Mouse (Mus musculus) kidney, adult 8-10 months (tissue): Measurements from ENCODE around the gene Gif.
A peak's percentile ranks its signal among the peaks of the same experiment; 100 is the strongest.

ENCODE experiments used
- DNase-seq, 2 experiments: peaks; one replicate each; pipeline ENCODE4 v3.0.0; 2022

Gif gene

DNA sequence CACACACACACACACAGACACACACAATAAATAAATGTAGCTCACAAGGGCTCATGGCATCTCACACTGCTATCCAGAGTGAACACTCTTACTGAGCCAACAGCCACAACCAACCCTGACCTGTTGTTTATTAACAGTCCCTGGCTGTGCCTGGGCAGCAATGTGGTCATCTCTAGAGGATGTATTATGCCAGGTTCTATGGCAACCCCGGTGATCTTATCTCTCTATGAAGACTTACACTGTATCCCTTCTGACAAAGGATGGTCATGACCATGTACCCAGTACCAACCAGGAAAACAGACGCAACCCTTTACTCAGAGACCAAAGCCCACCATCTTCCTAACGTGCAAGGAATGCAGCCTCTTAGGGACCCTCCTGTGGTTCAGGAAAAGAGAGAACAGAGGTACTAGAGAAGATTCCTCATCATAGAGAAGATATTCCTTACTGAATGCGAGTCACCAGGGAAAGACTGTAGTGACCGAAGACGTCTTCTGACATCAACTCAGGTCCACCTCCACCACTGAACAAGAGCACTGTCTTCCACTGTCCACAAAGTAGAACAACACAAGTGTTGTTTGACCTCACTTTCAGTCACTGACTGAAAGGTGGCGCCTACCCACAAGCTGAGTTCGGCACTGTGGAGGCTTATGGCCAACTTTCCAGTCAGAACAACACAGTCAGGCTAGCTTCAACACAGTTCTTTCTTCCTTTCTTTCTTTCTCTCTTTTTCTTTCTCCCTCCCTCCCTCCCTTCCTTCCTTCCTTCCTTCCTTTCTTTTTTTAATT lies 53.4 kb downstream of the Gif start:
- no peak for DNase-seq

GRCm38 (mm10) chr19:11804423-11804822 lies 57.1 kb downstream of the Gif start:
- no peak for DNase-seq

- no peak for DNase-seq
Observed at GRCm38 (mm10) chr19:11807251-11807650, 59.9 kb downstream of the Gif start.

DNA sequence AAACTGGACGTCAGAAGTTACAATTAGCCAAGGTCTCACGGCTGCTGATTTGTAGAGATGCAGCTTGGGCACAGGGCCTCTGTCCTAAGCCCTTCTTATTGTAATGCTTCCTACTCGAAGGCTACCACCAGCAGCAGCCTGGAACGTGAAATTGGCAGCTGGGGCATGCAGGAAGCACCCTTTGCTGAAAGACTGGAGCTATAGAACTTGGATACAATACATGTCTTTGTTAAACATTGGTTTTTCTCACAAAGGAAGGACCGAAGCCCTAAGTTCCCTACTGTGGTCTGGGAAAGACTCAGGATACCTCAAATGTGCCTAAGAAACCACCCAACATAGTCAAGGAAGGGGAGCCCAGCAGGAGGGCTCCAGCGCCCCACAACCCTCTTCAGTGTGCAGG lies 60.5 kb downstream of the Gif start:
- no peak for DNase-seq

DNA sequence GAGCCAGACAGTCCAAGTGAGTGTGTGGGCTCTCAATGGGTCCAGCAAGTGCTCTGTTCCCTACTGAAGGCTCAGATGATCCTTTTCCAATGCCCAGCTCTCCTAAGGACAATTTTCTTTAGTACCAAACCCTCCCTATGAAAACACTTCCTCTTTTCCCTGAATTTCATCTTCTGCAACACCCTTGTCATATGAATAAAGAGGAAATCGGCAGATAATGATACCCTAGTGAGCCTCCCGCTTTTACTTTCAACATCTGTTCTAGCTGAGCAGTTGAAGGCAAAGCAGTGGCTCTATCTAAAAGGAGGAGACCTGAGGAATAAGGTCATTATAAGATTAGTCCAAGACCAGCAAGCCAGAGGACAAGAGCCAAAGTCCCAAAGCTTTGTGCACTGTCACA lies 61.1 kb downstream of the Gif start:
- DNase-seq: no peak

- no peak for DNase-seq
Observed at GRCm38 (mm10) chr19:11810003-11810758, 62.8 kb downstream of the Gif start.

DNA sequence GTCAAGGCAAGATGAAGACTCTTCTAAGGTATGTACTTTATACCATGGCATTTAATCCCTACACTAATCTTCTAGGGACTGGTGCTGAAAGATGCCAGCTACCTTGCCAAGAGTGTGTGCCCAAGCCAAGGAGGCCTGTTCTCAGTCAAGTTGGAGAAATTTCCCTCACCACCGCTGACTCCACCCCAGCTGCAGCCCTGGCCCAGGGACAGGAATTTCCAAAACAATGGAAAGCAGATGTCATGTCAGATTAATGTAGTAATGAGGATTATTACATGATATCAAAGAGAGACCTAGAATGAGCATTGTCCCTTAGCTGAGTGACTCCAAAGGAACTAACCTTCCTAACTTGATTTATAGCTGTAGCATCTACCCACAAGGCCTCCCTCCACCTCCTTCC lies 63.5 kb downstream of the Gif start:
- DNase-seq: no peak

DNA sequence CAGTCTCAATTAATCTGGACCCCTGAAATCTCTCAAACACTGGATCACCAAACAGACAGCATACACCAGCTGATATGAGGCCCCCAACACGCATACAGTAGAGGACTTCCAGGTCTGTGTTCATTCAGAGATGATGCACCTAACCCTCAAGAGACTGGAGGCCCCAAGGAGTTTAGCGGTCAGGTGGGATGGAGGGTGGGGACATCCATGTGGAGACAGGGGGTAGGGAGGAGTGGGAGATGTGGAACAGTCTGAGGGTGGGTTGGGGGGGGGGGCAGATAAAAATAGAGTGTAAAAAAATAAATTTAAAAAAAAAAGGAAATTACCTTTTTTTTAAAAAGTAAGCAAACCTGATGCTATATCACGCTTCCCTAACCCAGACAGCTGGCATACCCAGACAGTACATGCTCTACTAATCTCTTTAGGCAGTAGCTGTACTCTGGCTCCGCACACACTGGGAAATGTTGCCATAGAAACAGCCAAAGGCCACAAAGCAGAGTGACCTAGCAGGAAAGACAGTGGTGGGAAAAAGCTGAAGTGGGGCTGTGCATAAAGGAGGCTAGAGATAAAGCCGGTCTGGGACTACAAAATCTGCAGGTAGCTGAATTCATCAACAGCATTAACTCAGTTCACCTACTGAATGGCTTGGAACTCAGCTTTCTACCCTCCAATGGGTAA lies 64.5 kb downstream of the Gif start:
- peak; percentile 46 to 64 for DNase-seq
